Mouse (Mus musculus): Measurements from ENCODE around the gene Galnt13. TPM values are rescaled to one million over a fixed set of nuclear protein-coding genes. Genes with fewer than 3 reads are reported as not detected.

Gene Galnt13
- total and polyA plus RNA-seq, 2 experiments from 2014 or later = 12.3 to 17.6 TPM

DNA sequence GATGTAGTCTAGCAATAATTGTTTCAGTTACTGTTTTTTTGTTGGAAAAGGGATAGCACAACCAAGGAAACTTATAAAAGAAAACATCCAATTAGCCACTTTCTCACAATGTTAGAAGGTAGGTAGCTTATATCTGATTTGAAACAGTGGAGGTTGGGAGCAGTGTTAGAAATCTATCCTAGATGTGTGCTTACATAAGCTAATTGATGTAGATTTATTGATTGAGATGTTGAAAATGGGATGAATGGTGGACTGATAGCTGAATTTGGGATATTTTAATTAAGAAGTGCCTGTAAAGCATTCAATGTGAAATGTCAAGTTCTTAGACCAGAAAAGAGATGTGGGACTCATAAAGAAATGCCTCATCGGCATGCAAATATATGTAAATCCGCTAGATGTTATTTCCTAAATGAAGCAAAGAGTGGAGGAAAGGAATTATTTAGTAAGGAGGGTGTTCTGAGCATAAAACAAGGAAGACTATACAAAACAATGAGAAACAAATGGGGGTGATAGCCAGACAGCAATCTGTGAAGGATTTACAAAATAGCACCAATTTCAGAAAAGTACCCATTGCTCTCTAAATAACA, 377.6 kb downstream of the Galnt13 start:
- Histone ChIP-seq H3K9me3 (ENCODE audit: low read length) (no peaks in the 10 kb centered on the region), H3K4me3 (ENCODE audit: low read depth, low read length) (no peak overlapping the region), H3K27ac (ENCODE audit: low read depth, low read length) (no peak overlapping the region), H3K4me1 (ENCODE audit: insufficient read depth, low read length) (no peaks in the 10 kb centered on the region), H3K27me3 (ENCODE audit: insufficient read depth, low read length) (no peaks in the 10 kb centered on the region), H3K9ac (replicated peaks; ENCODE audit: low read length, poor library complexity, severe bottlenecking) (no peak overlapping the region), H3K4me2 (ENCODE audit: low read depth, low read length, poor library complexity, severe bottlenecking) (no peak overlapping the region), H3K36me3 (ENCODE audit: insufficient read depth, low read length) (no peaks in the 10 kb centered on the region)
- no peak for TF ChIP-seq CTCF (IDR thresholded peaks at IDR 0.05)
- WGBS = 58% methylated on average over 2 of the region's 2 CpGs
- ATAC-seq (ENCODE audit: low FRiP score) (no peak), DNase-seq (ENCODE audit: low spot score) (no peak)

DNA sequence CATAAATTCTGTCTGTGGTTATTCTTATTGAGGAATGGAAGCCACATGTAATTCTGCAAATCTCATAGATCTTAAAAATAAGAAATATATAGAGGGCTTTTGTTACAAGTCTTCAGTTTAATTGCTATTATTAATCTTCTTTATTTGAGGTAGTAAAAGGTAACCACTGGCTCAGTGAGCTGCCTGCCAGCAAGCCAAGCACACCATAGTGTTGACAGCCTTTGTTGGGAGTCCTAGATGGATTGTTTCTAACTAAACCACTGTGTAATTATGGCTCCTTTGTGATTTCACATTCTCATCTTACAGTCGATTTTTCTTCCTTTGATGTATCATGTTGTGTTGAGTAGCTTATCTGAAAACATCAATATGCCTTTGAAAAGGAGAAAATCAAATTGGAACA, 405.1 kb downstream of the Galnt13 start:
- Histone ChIP-seq H3K36me3 (ENCODE audit: insufficient read depth, low read length) (no peaks in the 10 kb centered on the region), H3K27me3 (ENCODE audit: insufficient read depth, low read length) (no peaks in the 10 kb centered on the region), H3K9ac (replicated peaks; ENCODE audit: low read length, poor library complexity, severe bottlenecking) (no peak overlapping the region), H3K27ac (ENCODE audit: low read depth, low read length) (no peak overlapping the region), H3K4me2 (ENCODE audit: low read depth, low read length, poor library complexity, severe bottlenecking) (no peak overlapping the region), H3K9me3 (ENCODE audit: low read length) (no peaks in the 10 kb centered on the region), H3K4me1 (ENCODE audit: insufficient read depth, low read length) (no peaks in the 10 kb centered on the region), H3K4me3 (ENCODE audit: low read depth, low read length) (no peak overlapping the region)
- TF ChIP-seq CTCF (IDR thresholded peaks at IDR 0.05) = no peak
- 44% methylated on average over 1 of the region's 1 CpGs for WGBS
- DNase-seq (ENCODE audit: low spot score) = no peak
- ATAC-seq (ENCODE audit: low FRiP score) = no peak

DNA sequence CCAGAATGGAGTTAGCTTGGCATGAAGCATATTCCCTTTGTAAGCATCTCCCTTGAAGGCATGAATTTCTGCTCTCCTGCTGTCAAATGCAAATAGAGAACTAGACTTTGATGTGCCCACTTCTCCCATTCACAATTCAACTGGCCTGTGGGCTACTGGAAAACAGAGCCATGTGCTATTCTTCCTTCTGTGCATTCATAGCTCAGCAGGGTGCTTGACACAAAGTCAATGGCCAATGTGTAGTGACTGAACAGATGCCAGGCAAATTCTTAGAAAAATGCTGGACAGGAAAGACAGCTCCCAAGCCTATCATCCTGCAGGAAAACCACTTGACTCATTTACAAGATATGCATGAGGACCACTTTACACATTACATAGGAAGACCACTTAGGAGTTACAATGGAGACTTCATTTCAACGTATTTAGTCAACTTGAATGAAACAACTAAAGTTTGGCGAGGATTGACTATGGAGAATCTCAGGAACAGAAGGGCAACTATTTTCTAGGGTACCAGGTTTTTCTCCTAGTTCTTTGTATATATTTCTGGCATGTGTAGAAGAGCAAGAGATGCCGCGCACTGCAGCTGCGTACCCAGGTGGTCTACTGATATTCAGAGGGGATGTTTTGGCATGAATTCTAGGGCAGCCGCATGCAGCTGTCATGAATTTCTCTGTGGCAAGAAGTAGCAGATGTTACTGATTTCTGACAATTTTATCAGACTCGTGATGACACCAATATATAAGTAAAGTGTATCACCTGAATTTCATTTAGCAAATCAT, 470.4 kb downstream of the Galnt13 start:
- Histone ChIP-seq H3K4me1 (ENCODE audit: insufficient read depth, low read length) (no peaks in the 10 kb centered on the region), H3K9me3 (ENCODE audit: low read length) (no peaks in the 10 kb centered on the region), H3K36me3 (ENCODE audit: insufficient read depth, low read length) (no peaks in the 10 kb centered on the region), H3K4me3 (ENCODE audit: low read depth, low read length) (no peak overlapping the region), H3K27ac (ENCODE audit: low read depth, low read length) (no peak overlapping the region), H3K4me2 (ENCODE audit: low read depth, low read length, poor library complexity, severe bottlenecking) (no peak overlapping the region), H3K9ac (replicated peaks; ENCODE audit: low read length, poor library complexity, severe bottlenecking) (no peak overlapping the region), H3K27me3 (ENCODE audit: insufficient read depth, low read length) (no peaks in the 10 kb centered on the region)
- ATAC-seq (ENCODE audit: low FRiP score) = peak; percentile 31; the same call in 1 of the 2 replicates
- no peak for TF ChIP-seq CTCF (IDR thresholded peaks at IDR 0.05)
- 82% methylated on average over 7 of the region's 7 CpGs for WGBS
- peak; percentile 51 for DNase-seq (ENCODE audit: low spot score)

DNA sequence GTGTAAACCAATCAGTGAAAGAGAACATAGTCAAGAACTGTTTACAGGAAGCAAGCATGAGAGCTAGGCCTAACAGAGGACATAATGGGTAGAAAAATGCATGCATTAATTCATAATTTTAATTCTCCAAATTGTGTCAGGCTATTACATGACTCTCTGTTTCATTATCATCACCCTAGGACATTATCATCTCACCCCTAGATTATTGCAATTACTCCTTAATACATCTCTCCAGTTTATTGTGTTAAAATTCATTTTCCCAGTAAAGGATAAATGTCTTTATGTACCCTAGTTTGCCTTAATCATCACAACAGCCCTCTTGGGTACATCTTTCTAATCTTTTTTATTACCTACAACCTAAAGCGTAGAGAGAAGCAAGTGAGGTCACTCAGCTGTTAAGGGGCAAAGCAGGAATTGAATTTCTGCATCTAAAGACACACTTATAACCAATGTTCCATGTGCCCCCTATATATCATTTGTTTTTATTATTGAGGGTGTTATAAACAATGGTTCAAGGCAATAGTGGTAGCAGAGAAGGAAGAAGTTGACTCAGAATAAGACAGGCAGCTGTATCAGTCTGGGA, 479.1 kb downstream of the Galnt13 start:
- no peak for DNase-seq (ENCODE audit: low spot score)
- Histone ChIP-seq H3K36me3 (ENCODE audit: insufficient read depth, low read length) (no peaks in the 10 kb centered on the region), H3K27ac (ENCODE audit: low read depth, low read length) (no peak overlapping the region), H3K27me3 (ENCODE audit: insufficient read depth, low read length) (no peaks in the 10 kb centered on the region), H3K4me3 (ENCODE audit: low read depth, low read length) (no peak overlapping the region), H3K9ac (replicated peaks; ENCODE audit: low read length, poor library complexity, severe bottlenecking) (no peak overlapping the region), H3K4me2 (ENCODE audit: low read depth, low read length, poor library complexity, severe bottlenecking) (no peak overlapping the region), H3K4me1 (ENCODE audit: insufficient read depth, low read length) (no peaks in the 10 kb centered on the region), H3K9me3 (ENCODE audit: low read length) (no peaks in the 10 kb centered on the region)
- no peak for ATAC-seq (ENCODE audit: low FRiP score)
- WGBS = 87% methylated on average over 1 of the region's 1 CpGs
- no peak for TF ChIP-seq CTCF (IDR thresholded peaks at IDR 0.05)

DNA sequence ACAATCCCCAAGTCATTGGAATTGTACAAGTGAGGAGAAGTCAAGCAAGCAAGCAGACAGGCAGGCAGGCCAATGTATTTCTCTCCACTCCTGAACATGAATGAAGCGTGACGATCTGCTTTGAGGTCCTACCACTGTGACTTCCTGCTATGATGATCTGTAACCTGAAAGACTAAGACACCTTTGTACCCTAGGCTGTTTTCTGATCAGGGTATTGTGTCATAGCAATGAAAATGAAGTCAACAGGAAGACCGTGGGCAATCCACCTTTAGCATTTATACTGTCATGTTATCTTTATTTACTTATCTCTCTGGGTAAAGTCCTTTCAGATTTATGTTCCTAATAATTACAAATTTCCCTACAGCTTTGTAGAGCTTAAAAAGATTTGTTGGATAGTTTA, 500.3 kb downstream of the Galnt13 start:
- DNase-seq (ENCODE audit: low spot score) = no peak
- Histone ChIP-seq H3K36me3 (ENCODE audit: insufficient read depth, low read length) (no peaks in the 10 kb centered on the region), H3K4me1 (ENCODE audit: insufficient read depth, low read length) (no peaks in the 10 kb centered on the region), H3K4me3 (ENCODE audit: low read depth, low read length) (no peak overlapping the region), H3K9ac (replicated peaks; ENCODE audit: low read length, poor library complexity, severe bottlenecking) (no peak overlapping the region), H3K9me3 (ENCODE audit: low read length) (no peaks in the 10 kb centered on the region), H3K27me3 (ENCODE audit: insufficient read depth, low read length) (no peaks in the 10 kb centered on the region), H3K4me2 (ENCODE audit: low read depth, low read length, poor library complexity, severe bottlenecking) (no peak overlapping the region), H3K27ac (ENCODE audit: low read depth, low read length) (no peak overlapping the region)
- WGBS = 93% methylated on average over 3 of the region's 3 CpGs
- no peak for TF ChIP-seq CTCF (IDR thresholded peaks at IDR 0.05)
- no peak for ATAC-seq (ENCODE audit: low FRiP score)

DNA sequence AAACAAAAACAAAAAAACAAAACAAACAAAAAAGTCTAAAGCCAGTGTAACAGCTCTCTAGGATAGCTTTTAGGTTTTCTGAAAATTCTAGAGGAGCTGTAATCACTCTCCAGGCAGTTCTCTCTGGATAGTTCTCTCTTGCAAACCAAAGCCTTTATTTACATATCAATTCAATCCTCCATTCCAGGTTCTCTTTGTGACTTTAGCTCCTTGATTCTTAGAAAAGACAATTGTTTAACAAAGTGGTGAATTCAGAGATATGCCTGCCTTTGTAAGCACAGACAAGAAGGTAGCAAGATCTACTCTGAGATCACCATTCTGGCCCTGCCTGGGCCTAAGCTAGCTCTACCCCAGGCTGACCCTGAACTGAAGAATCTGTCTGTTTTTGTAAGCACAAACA, 501.2 kb downstream of the Galnt13 start:
- DNase-seq (ENCODE audit: low spot score) (no peak), ATAC-seq (ENCODE audit: low FRiP score) (no peak)
- no peaks in the 10 kb centered on the region for H3K27me3 ChIP-seq (ENCODE audit: insufficient read depth, low read length)
- TF ChIP-seq CTCF (IDR thresholded peaks at IDR 0.05) = no peak
- no peak overlapping the region for H3K4me3 ChIP-seq (ENCODE audit: low read depth, low read length)
- no peak overlapping the region for H3K4me2 ChIP-seq (ENCODE audit: low read depth, low read length, poor library complexity, severe bottlenecking)
- no peak overlapping the region for H3K27ac ChIP-seq (ENCODE audit: low read depth, low read length)
- H3K9me3 ChIP-seq (ENCODE audit: low read length) = no peaks in the 10 kb centered on the region
- no peak overlapping the region for H3K9ac ChIP-seq (replicated peaks; ENCODE audit: low read length, poor library complexity, severe bottlenecking)
- H3K4me1 ChIP-seq (ENCODE audit: insufficient read depth, low read length) = no peaks in the 10 kb centered on the region
- no peaks in the 10 kb centered on the region for H3K36me3 ChIP-seq (ENCODE audit: insufficient read depth, low read length)
